Mouse (Mus musculus) right cerebral cortex, postnatal 14 days (tissue): ENCODE measurements around the gene Gm20388.
A peak's percentile ranks its signal among the peaks of the same experiment; 100 is the strongest.

Experiments used
- DNase-seq: peaks from one replicate; pipeline ENCODE4 v3.0.0; 2022

The Gm20388 gene

DNA sequence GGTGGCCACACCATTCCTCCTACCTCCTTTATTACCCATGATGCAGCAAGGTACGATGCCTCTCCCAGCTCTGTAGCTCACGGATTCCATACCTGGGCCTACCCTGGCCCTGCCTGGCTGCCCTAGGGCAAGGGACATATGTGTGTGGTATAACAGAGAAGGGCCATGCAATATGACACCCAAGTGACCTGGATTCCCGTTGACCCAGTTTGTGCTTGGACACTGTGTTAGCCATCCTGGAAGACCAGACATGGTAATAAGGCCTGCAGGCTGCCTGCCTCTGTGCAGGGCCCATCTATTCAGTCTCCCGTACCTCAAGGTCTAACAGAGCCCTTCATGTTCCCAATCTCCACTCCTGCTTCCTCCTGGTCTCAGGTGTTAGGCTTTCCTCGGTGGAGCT lies 517.9 kb downstream of the Gm20388 start:
- DNase-seq = no peak

DNA sequence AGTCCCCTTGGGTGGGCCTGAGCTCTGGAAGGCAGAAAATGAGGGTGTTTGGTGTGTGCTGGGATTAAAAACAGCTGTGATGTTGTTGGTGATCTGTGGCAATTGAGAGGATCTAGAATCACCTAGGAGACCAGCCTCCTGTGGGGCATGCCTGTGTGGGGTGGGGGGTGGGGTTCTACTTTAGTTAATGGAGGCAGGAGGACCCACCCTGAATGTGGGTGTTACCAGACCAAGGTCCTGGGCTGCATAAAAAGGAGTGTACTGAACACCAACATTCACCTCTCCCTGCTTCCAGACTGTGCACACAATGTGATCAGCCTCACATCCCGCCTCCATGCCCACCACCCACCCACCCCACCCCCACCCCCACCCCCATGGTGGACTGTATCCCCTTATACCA lies 518.5 kb downstream of the Gm20388 start:
- no peak for DNase-seq

- no peak for DNase-seq
Observed at GRCm38 (mm10) chr8:120431042-120431441, 520.4 kb downstream of the Gm20388 start.

DNA sequence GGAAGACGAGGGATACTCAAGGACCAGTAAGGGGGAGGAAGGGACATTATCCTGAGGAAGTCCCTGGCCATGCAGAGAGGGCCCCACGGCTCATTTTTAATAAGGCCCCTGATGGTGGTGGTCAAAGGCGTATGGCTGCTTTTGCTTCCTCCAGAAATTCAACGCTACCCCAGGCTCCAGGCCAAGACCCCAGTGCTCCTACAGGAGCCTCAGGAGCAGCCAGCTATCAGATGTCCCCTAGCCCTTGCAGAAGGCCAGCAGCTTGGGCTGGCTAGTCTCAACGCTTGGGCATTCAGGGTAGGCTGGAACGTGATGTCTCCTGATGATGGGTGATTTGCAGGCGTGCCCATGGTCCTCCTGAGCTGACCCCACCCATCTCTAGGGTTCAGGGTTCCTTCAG lies 521.8 kb downstream of the Gm20388 start:
- no peak for DNase-seq

GRCm38 (mm10) chr8:120433143-120433542 lies 522.5 kb downstream of the Gm20388 start:
- DNase-seq = no peak

DNA sequence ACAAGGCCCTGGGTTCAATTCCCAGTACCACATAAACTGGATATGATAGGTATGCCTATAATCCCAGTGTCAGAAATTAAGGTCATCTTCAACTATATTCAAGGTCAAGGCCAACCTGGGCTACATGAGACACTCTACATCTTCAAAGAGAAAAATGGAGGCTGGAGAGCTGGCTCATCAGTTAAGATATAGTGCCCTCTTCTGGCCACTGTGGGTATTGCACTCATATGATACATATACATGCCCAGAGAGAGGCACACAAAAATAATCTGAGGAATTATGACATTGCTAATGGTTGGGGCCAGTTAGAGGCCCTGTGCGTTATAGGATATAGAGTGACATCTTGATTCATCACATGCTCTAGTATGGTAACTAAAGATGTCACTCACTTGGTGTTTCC lies 523.1 kb downstream of the Gm20388 start:
- DNase-seq = no peak

DNA sequence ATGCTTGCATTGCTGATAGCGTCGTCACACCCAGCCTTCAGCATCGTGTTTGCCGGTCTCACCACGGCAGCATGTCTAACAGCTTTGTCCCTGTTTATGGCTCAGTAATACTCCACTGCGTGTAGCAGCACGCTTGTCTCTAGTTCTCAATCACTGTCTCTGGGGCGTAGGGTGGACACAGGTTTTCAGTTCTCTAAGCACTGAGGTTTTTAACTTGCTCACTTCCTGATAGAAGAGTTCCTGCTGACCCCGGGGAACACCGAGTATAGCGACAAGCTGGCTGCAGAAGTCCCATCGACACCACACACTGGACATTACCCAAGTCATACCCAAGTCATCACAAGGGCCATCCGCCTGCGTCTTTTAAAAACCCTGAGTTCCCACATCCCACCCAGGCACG lies 525.1 kb downstream of the Gm20388 start:
- no peak for DNase-seq

DNA sequence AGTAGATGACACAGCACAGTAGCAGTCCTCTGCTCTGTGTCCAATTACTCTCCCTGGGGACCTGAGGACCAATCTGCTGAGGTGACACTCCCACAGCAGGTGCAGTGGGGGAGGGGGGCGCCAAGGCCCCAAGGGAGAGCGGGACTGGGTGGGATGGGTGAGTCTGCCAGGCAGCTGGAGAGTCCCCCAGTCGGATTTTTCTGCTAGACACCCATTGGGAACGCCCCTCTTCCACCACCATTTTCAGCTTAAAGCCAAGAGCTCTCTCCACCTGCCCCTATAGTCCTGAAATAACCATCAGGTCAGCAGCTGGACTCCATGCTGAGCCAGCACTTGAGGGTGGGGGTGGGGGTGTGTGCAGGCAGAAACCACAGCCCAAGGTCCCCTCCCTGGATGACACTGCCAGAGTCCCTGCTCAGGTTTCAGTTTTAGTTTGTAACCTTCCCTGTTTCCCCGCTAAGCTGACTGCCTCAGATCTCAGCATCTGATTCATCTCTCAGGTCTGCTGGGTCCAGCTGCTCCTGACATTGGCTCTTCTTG lies 525.9 kb downstream of the Gm20388 start:
- DNase-seq = no peak

GRCm38 (mm10) chr8:120437207-120437606 lies 526.6 kb downstream of the Gm20388 start:
- DNase-seq = no peak

DNA sequence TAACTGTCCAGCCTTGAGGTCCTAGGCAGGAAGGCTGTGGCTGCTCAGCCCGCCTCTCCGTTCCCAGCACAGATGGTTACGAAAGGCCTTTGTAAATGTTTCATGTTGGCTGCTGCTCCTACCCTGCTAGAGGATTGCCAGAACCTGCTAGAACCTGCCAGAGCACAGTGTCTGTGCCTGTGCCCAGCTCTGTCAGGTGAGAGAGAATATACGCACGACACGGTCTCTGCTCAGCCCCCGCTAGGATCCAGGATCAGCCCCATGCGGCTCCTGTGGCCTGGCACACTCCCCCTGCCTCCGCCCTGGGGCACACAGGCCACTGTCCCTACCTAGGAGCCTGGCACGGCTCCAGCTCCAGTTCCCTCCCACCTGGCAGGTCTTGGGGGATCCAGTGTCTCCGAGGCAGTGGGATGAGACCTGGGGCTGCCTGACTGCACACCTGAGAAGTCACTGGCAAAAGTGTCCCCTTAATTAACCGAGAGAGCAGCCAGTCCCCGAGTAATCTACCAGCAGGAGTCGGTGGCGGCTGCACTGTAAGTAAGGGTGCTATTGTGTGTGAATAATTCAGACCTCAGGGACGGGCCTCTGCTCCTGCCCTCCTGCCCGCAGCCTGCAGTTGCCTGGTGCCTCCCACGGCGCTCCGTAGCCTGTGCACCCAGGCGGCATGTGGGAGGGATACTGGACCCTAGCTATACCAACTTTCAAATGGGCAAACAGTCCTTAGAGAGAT lies 527.2 kb downstream of the Gm20388 start:
- no peak for DNase-seq

GRCm38 (mm10) chr8:120439309-120439708 lies 528.7 kb downstream of the Gm20388 start:
- DNase-seq = no peak

DNA sequence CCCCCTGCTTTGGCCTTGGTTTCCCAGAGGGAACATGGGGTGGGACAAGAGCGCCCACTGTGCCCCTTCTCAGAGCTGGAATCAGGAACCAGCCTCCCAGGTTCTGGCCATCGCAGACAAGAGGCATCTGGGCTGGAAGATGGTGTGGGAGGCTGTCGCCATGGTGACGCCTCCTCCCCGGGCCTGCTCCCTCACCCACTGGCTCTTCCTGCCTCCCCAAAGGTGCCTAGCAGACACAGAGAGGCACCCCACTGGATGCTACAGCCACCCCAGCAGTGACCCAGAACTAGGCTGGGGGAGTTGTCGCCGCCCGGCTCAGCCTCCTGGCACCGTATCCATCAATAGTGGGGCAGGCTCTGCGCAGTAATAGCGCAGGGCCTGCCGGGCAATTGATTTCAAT lies 530.1 kb downstream of the Gm20388 start:
- DNase-seq = peak; percentile 49

DNA sequence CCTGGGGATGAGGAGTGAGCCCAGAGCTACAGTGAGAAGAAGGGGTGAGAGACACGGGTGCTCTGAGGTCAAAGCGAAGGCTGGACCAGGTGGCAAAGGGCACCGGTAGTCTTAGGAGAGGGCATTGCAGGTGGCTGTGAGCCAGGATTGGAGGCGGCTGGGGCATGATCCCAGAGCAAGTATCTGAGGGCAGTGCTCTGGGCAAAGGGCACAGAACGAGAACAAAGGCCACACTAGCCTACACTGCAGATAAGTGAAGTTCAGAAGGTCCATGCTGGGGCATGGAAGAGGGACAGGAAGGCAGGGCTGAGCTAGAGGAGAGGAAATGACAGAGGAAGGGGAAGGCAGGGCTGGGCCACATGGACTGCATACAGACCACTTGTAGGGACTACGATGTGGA lies 531.0 kb downstream of the Gm20388 start:
- no peak for DNase-seq

DNA sequence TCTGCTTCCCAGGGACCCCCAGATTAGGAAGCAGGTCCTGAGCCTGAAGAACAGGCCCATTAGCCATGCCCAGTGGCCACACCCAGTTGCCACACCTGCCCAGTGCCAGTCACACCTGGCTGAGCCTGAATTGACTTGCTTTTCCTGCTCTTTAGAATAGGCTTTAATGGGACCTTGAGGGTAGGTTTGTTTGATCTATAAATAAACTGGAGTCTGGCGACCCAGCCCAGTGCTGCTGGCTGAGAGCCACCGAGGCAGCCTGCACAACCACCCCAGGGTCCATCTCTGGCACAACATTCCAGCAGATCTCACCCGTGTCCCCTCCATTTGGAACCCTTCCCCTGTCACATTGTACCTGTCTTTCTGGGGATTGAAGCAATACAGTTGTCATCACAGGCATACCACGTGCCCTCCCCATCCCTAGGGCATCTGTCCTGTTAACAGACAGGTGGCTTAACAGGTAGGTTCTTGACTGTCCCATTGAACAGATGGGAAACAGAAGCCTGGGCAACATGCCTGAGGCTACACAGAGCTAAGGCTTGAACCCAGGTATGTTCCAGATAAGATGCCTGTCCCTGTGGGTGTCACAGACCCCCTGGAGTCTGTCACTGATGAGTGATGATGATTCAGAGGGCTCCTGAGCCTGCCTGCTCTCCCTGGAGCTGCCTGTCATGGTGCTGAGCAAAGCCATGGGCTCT lies 531.8 kb downstream of the Gm20388 start:
- DNase-seq = no peak

GRCm38 (mm10) chr8:120445249-120445648 lies 534.6 kb downstream of the Gm20388 start:
- no peak for DNase-seq

DNA sequence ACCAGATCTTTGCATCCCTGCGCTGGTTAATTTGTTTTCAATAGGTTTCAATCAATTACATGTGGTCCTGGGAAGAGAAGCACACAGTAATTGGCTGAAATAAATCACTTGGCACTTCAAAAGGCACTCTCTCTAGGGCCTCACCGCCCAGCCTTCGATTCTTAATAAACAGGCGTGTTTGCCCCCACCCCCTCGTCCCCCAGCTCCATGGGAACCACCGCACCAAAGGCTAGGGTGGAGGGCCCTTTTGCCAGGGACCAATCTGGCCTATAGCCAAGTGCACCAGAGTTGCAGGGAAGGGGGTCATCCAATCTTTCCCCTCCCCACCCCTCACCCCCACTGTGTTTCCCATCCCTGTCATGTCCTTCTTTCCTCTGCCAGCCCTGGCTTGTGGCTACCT lies 537.5 kb downstream of the Gm20388 start:
- no peak for DNase-seq

GRCm38 (mm10) chr8:120449139-120449538 lies 538.5 kb downstream of the Gm20388 start:
- no peak for DNase-seq

- no peak for DNase-seq
Observed at GRCm38 (mm10) chr8:120449608-120450031, 539.0 kb downstream of the Gm20388 start.

GRCm38 (mm10) chr8:120452111-120452510 lies 541.5 kb downstream of the Gm20388 start:
- DNase-seq = no peak

- no peak for DNase-seq
Observed at GRCm38 (mm10) chr8:120454404-120454803, 543.8 kb downstream of the Gm20388 start.

GRCm38 (mm10) chr8:120460375-120460774 lies 549.7 kb downstream of the Gm20388 start:
- DNase-seq = peak; percentile 43

- no peak for DNase-seq
Observed at GRCm38 (mm10) chr8:120462119-120462551, 551.5 kb downstream of the Gm20388 start.

GRCm38 (mm10) chr8:120462611-120463010 lies 552.0 kb downstream of the Gm20388 start:
- no peak for DNase-seq

GRCm38 (mm10) chr8:120463918-120464584 lies 553.4 kb downstream of the Gm20388 start:
- no peak for DNase-seq
